Mouse (Mus musculus): ENCODE results near the gene Gm867. TPM values are rescaled to one million over a fixed set of nuclear protein-coding genes. Genes with fewer than 3 reads are reported as not detected.

Gene Gm867
- polyA plus RNA-seq, 1 experiment from 2014 or later, result not detected

DNA sequence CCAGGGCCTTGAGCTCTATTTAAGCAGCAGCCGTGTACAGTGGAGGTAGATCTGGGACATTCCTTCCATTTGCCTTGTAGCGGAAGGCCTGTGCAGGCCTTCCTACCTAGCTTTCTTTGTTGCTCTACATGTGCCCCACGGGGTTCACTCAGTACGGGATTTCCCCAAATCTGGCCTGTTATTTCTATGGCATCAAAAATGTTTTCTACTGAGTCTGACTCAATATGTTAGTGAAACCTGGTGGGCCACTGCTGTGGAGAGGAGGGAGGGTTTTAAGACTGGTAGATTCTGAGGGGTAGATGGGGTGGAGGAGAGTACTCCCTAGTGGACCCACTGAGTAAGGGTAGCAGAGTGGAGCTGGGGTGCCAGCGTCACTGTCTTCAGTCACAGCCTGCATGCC lies 44.7 kb downstream of the Gm867 start:
- ATAC-seq (no peak), DNase-seq (ENCODE audit: low spot score) (no peak)
- no peak overlapping the region for H3K27ac ChIP-seq (ENCODE audit: low read depth, low read length)
- peaks cover 7% of the 10 kb centered on the region for H3K4me1 ChIP-seq (ENCODE audit: control insufficient read depth, insufficient read depth, low read length)
- no peaks in the 10 kb centered on the region for H3K27me3 ChIP-seq (replicated peaks; ENCODE audit: control insufficient read depth, insufficient read depth, low read length)
- H3K9me3 ChIP-seq (replicated peaks; ENCODE audit: control insufficient read depth, low read length), result no peaks in the 10 kb centered on the region
- no peak overlapping the region for H3K9ac ChIP-seq (ENCODE audit: low read length)
- 94% methylated on average over 5 of the region's 5 CpGs for WGBS
- H3K4me3 ChIP-seq (ENCODE audit: low read depth, low read length), result no peak overlapping the region
- peaks cover 71% of the 10 kb centered on the region for H3K36me3 ChIP-seq (ENCODE audit: control insufficient read depth, insufficient read depth, low read length)
- H3K4me2 ChIP-seq (ENCODE audit: low read length), result no peak overlapping the region

DNA sequence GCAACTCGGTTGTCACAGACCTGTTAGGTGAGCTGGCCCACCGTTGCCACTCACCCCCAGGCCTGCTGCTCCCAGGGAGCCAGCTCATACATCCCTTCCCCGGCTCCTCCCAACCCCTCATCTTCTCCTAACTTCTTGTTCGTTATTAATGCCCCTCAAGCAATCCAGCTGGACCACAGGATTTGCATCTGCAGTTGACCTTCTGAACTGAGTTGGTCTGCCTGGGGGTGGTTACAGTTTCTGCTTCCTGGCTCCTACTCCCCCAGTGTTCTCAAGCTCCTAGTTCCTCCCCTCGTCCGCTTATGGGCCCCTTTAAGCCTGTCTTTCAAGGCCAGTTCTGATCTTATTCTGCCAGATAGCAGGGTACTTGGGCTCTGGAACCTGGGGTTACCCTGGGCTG lies 45.9 kb downstream of the Gm867 start:
- Histone ChIP-seq H3K27ac (ENCODE audit: low read depth, low read length) (no peak overlapping the region), H3K36me3 (ENCODE audit: control insufficient read depth, insufficient read depth, low read length) (peaks cover 60% of the 10 kb centered on the region)

DNA sequence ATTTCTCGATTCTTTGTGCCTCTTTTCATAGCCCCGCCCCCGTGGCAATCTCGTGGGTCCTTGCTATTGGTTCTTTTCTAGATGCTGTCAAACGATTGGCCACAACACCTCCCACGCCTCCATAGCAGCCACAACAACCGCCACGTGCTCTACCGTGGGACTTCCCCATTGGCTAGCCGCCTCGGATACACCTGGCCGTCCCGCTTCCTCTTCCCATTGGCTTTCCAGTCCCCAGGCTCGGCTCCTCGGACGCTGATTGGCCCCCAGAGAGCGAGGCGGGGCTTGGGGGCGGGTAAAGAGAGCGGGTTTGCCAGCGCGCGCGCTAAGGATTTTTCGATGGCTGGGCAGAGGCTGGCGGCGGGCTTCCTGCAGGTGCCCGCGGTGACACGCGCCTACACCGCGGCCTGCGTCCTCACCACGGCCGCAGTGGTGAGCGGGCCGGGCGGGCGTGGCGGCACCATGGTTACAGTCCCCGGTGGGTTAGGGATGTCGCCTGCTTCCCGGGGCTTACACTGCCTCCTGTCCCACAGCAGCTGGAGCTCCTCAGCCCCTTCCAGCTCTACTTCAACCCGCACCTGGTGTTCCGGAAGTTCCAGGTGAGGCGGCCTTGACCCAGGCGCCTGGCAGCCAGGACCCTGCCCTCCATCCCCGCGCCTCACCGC lies 47.3 kb downstream of the Gm867 start, which contains the start of gene Derl3:
Gene Derl3 (plus strand): TSS at position 325 of the 662 bp plus-strand sequence.
- peak; percentile 99 for ATAC-seq
- 1% methylated on average over 50 of the region's 51 CpGs for WGBS
- H3K9ac ChIP-seq (ENCODE audit: low read length), result peak within 1 kb of the TSS; percentile 51
- no peaks in the 10 kb centered on the region for H3K27me3 ChIP-seq (replicated peaks; ENCODE audit: control insufficient read depth, insufficient read depth, low read length)
- peaks cover 7% of the 10 kb centered on the region for H3K4me1 ChIP-seq (ENCODE audit: control insufficient read depth, insufficient read depth, low read length)
- H3K9me3 ChIP-seq (replicated peaks; ENCODE audit: control insufficient read depth, low read length), result no peaks in the 10 kb centered on the region
- peak within 1 kb of the TSS; percentile 87 for H3K4me2 ChIP-seq (ENCODE audit: low read length)
- peaks cover 47% of the 10 kb centered on the region for H3K36me3 ChIP-seq (ENCODE audit: control insufficient read depth, insufficient read depth, low read length)
- DNase-seq (ENCODE audit: low spot score), result peak; percentile 98
- peak within 1 kb of the TSS; percentile 36 for H3K4me3 ChIP-seq (ENCODE audit: low read depth, low read length)
- H3K27ac ChIP-seq (ENCODE audit: low read depth, low read length), result peak within 1 kb of the TSS; percentile 49; the same call in 1 of the 2 replicates

More for the DNA sequence above, 45.9 kb downstream of the Gm867 start:
- Histone ChIP-seq H3K4me1 (ENCODE audit: control insufficient read depth, insufficient read depth, low read length) (peaks cover 7% of the 10 kb centered on the region), H3K9me3 (replicated peaks; ENCODE audit: control insufficient read depth, low read length) (no peaks in the 10 kb centered on the region), H3K9ac (ENCODE audit: low read length) (no peak overlapping the region), H3K4me3 (ENCODE audit: low read depth, low read length) (no peak overlapping the region), H3K4me2 (ENCODE audit: low read length) (no peak overlapping the region), H3K27me3 (replicated peaks; ENCODE audit: control insufficient read depth, insufficient read depth, low read length) (no peaks in the 10 kb centered on the region)
- WGBS, result 76% methylated on average over 6 of the region's 6 CpGs
- ATAC-seq, result no peak
- DNase-seq (ENCODE audit: low spot score), result no peak

DNA sequence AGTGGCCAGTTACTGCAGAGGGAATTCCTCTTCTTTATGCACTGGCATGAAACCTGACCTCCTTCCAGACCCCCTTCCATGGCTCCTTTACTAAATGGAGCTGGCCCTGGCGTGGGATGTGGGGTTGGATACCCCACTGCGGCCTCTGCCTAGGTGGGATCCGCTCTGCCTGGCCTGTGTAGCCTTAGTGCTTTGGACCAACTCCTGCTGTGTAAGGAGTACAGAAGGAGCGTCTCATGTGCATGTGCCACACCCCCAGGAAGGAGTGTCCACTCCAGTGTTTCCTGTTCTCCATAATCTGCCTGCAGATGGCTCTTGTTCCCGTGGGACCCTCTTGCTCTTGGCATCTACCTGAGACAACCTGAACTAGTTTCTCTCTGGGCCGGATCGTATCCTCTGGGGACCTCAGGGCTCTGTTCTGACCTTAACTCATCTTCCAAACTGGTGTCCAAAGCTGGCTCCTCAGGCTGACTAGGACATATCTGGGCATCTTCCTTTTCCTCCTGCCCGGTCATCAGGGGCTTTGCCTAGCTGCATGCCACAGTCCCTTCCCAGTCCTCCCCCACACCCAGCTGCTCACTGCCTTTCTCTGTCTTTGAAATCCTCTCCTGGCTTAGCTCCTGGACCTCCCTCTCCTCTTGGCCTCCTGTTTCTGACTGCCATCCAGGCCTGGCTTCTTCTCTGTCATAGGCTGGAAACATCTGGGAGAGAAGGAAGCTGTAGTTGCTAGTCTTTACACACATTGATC lies 50.9 kb downstream of the Gm867 start:
- Histone ChIP-seq H3K27me3 (replicated peaks; ENCODE audit: control insufficient read depth, insufficient read depth, low read length) (no peaks in the 10 kb centered on the region), H3K4me2 (ENCODE audit: low read length) (no peak overlapping the region), H3K27ac (ENCODE audit: low read depth, low read length) (no peak overlapping the region), H3K9me3 (replicated peaks; ENCODE audit: control insufficient read depth, low read length) (no peaks in the 10 kb centered on the region), H3K36me3 (ENCODE audit: control insufficient read depth, insufficient read depth, low read length) (peaks cover 11% of the 10 kb centered on the region), H3K4me1 (ENCODE audit: control insufficient read depth, insufficient read depth, low read length) (peaks cover 7% of the 10 kb centered on the region), H3K4me3 (ENCODE audit: low read depth, low read length) (no peak overlapping the region), H3K9ac (ENCODE audit: low read length) (no peak overlapping the region)
- ATAC-seq (no peak), DNase-seq (ENCODE audit: low spot score) (no peak)
- WGBS, result 52% methylated on average over 8 of the region's 8 CpGs

Other genes starting within 250 kb of the Gm867 start
- gene Cabin1, start 176.3 kb downstream of the Gm867 start, polyA plus RNA-seq (2014; fragmentation: Nextera tagmentation; extraction: Ambion mirVana), result 32.0 and 40.5 TPM in 2 replicates
- 65.1 and 79.7 TPM in 2 replicates for gene Ddt, start 167.3 kb downstream of the Gm867 start, polyA plus RNA-seq (2014; fragmentation: Nextera tagmentation; extraction: Ambion mirVana)
- 0.34 TPM in 1 of 2 replicates, not detected in the other for gene Gm20441, start 159.7 kb downstream of the Gm867 start, polyA plus RNA-seq (2014; fragmentation: Nextera tagmentation; extraction: Ambion mirVana)
- gene Gstt3, start 159.3 kb downstream of the Gm867 start, polyA plus RNA-seq (2014; fragmentation: Nextera tagmentation; extraction: Ambion mirVana), result 0.67 and 1.2 TPM in 2 replicates
- gene Gstt1, start 142.1 kb downstream of the Gm867 start, polyA plus RNA-seq (2014; fragmentation: Nextera tagmentation; extraction: Ambion mirVana), result 11.5 and 13.0 TPM in 2 replicates
- gene Gstt4, start 118.1 kb downstream of the Gm867 start, polyA plus RNA-seq (2014; fragmentation: Nextera tagmentation; extraction: Ambion mirVana), result not detected in 2 replicates
- 4.1 and 6.0 TPM in 2 replicates for gene Gstt2, start 103.2 kb downstream of the Gm867 start, polyA plus RNA-seq (2014; fragmentation: Nextera tagmentation; extraction: Ambion mirVana)
- 1,715 and 2,306 TPM in 2 replicates for gene Mif, start 80.4 kb downstream of the Gm867 start, polyA plus RNA-seq (2014; fragmentation: Nextera tagmentation; extraction: Ambion mirVana)
- gene Derl3, start 47.3 kb downstream of the Gm867 start, polyA plus RNA-seq (2014; fragmentation: Nextera tagmentation; extraction: Ambion mirVana), result 1.6 and 1.7 TPM in 2 replicates
- 253 and 292 TPM in 2 replicates for gene Smarcb1, start 19.1 kb downstream of the Gm867 start, polyA plus RNA-seq (2014; fragmentation: Nextera tagmentation; extraction: Ambion mirVana)
- gene Chchd10, start 7.5 kb downstream of the Gm867 start, polyA plus RNA-seq (2014; fragmentation: Nextera tagmentation; extraction: Ambion mirVana), result 32.7 TPM in 2 replicates
- 19.4 and 25.1 TPM in 2 replicates for gene Mmp11, start 4.2 kb downstream of the Gm867 start, polyA plus RNA-seq (2014; fragmentation: Nextera tagmentation; extraction: Ambion mirVana)
- 0.63 TPM in 1 of 2 replicates, not detected in the other for gene Vpreb3, start 2.4 kb upstream of the Gm867 start, polyA plus RNA-seq (2014; fragmentation: Nextera tagmentation; extraction: Ambion mirVana)
- gene Gm5134, start 13.8 kb upstream of the Gm867 start, polyA plus RNA-seq (2014; fragmentation: Nextera tagmentation; extraction: Ambion mirVana), result not detected in 2 replicates
- gene Zfp280b, start 92.0 kb upstream of the Gm867 start, polyA plus RNA-seq (2014; fragmentation: Nextera tagmentation; extraction: Ambion mirVana), result 11.7 and 12.2 TPM in 2 replicates
- not detected in 2 replicates for gene Slc5a4b, start 170.3 kb upstream of the Gm867 start, polyA plus RNA-seq (2014; fragmentation: Nextera tagmentation; extraction: Ambion mirVana)
- not detected in 2 replicates for gene Slc5a4a, start 206.8 kb upstream of the Gm867 start, polyA plus RNA-seq (2014; fragmentation: Nextera tagmentation; extraction: Ambion mirVana)

Measured in forebrain, embryonic 14.5 days (tissue).